Mouse (Mus musculus): ENCODE measurements around the gene Gm5901. TPM values are rescaled to one million over a fixed set of nuclear protein-coding genes. Genes with fewer than 3 reads are reported as not detected.
A peak's percentile ranks its signal among the peaks of the same experiment; 100 is the strongest.
"Not testable (repeated sequence)": the region's sequence is repeated elsewhere in the genome, so short reads cannot be mapped to it uniquely, and the experiment has no call there.

The Gm5901 gene
- polyA plus RNA-seq (2016; fragmentation: Nextera tagmentation; extraction: Ambion mirVana): not detected in 2 replicates

DNA sequence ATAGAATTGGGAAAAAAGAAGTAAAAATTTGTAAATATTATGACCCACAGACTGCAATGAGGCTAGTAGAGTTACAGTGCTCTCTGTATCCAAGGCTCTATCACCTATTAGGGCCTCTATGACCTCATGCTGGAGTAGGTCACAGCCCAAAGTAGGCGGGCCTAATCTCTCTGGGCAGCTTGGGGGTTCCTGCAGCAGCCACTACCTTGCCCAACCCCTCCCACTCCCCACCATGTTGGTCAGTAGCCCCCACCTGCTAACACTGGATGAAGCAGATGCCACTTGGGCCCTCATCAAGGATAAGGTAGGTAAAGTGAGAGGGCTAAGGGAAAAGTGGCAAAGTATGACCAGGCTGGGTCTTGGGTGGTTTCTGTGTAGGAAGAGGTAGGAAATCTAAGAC, at the start of gene Gm5901:
Gene Gm5901 (plus strand): TSS at position 173 of the 400 bp plus-strand sequence.
- no peak for ATAC-seq
- Histone ChIP-seq H3K4me1 (peaks cover 5% of the 10 kb centered on the region; the same call in 1 of the 2 replicates), H3K9ac (no peak within 1 kb of the TSS), H3K27me3 (replicated peaks) (no peaks in the 10 kb centered on the region), H3K36me3 (peaks cover 30% of the 10 kb centered on the region), H3K27ac (no peak within 1 kb of the TSS), H3K9me3 (replicated peaks) (no peaks in the 10 kb centered on the region), H3K4me2 (no peak within 1 kb of the TSS), H3K4me3 (no peak within 1 kb of the TSS)
- 73% methylated on average over 1 of the region's 1 CpGs for WGBS (ENCODE audit: insufficient replicate concordance)

DNA sequence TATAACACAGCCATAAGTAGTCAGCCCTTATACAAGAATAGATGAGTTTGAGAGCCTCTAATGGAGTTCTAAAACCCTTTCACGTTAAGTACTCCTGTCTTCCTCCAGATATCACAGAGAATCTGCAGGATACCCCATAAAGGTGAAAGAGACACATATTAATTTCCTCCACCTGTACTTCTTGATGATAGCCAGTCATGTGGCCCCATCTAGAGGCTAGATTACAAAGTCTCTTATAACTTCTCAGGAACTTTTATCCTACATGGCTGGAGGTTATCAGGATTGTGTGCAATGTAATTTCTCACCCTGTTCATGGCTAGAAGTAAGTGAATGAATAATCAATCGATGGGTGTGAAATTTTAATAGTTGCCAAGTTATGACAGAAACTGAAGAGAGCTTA, 49.5 kb upstream of the Gm5901 start:
- Histone ChIP-seq H3K9ac (no peak overlapping the region), H3K9me3 (replicated peaks) (no peaks in the 10 kb centered on the region), H3K36me3 (no peaks in the 10 kb centered on the region), H3K4me1 (no peaks in the 10 kb centered on the region), H3K27me3 (replicated peaks) (no peaks in the 10 kb centered on the region), H3K4me2 (no peak overlapping the region), H3K27ac (no peak overlapping the region), H3K4me3 (no peak overlapping the region)
- ATAC-seq: no peak
- WGBS (ENCODE audit: insufficient replicate concordance): 49% methylated on average over 2 of the region's 2 CpGs

DNA sequence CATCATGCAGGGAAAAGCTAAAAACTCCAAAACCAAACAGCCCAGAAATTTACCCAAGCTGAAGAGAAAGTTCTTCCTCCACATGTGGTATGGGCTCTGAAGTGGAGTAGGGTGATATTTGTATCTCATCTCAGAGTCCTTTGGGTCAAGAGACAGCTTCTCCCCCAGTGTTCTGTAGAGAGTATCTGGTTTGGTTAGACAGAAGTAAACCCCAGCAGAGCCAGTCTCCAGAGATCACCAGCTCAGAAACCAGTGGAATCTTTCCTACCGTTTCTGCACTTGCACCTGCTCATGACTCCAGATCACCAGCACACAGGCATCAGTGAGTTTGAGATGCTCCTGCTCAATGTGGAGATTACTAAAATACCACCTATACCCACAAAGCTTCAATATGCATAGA, 40.8 kb upstream of the Gm5901 start, which contains the start of gene Olfr690:
Gene Olfr690 (minus strand): TSS at position 101 of the 400 bp plus-strand sequence.
- Histone ChIP-seq H3K9me3 (replicated peaks) (no peaks in the 10 kb centered on the region), H3K9ac (no peak within 1 kb of the TSS), H3K4me1 (no peaks in the 10 kb centered on the region), H3K36me3 (no peaks in the 10 kb centered on the region), H3K27me3 (replicated peaks) (no peaks in the 10 kb centered on the region), H3K4me3 (no peak within 1 kb of the TSS), H3K27ac (no peak within 1 kb of the TSS), H3K4me2 (no peak within 1 kb of the TSS)
- WGBS (ENCODE audit: insufficient replicate concordance): 73% methylated on average over 1 of the region's 1 CpGs
- no peak for ATAC-seq

DNA sequence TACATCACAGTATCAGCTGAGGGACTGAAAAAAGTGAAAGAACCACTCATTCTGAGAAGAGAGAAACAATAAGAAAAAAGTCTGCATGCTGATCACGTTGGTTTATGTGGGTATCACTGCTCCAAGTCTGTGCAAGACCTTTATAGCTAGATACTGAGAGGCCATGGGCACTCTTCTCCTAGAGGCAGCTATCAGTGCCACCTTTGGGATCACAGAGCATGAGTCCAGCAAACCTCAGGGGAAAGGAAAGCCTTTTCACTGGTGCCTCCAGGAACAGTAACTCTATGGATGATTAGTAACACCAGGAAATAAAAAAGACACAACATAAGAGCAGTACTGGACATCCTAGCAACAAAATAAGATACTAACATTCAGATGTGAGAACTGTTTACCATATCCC, 32.7 kb upstream of the Gm5901 start, which contains the start of gene Olfr691:
Gene Olfr691 (minus strand): TSS at position 101 of the 400 bp plus-strand sequence.
- no peaks in the 10 kb centered on the region for H3K4me1 ChIP-seq
- WGBS (ENCODE audit: insufficient replicate concordance): 35% methylated on average over 1 of the region's 1 CpGs
- no peaks in the 10 kb centered on the region for H3K27me3 ChIP-seq (replicated peaks)
- no peak for ATAC-seq
- H3K27ac ChIP-seq: no peak within 1 kb of the TSS
- no peak within 1 kb of the TSS for H3K4me2 ChIP-seq
- H3K4me3 ChIP-seq: no peak within 1 kb of the TSS
- H3K36me3 ChIP-seq: no peaks in the 10 kb centered on the region
- no peaks in the 10 kb centered on the region for H3K9me3 ChIP-seq (replicated peaks)
- no peak within 1 kb of the TSS for H3K9ac ChIP-seq

GRCm38 (mm10) chr7:105342752-105343151, 32.1 kb upstream of the Gm5901 start:
- H3K4me1 ChIP-seq: no peaks in the 10 kb centered on the region
- 65% methylated on average over 2 of the region's 2 CpGs for WGBS (ENCODE audit: insufficient replicate concordance)
- no peak for ATAC-seq

DNA sequence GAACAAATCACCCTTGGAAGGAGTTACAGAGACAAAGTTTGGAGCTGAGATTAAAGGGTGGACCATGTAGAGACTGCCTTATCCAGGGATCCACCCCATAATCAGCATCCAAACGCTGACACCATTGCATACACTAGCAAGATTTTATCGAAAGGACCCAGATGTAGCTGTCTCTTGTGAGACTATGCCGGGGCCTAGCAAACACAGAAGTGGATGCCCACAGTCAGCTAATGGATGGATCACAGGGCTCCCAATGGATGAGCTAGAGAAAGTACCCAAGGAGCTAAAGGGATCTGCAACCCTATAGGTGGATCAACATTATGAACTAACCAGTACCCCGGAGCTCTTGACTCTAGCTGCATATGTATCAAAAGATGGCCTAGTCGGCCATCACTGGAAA, 18.8 kb upstream of the Gm5901 start:
- not testable (repeated sequence) for H3K4me2 ChIP-seq, H3K4me1 ChIP-seq

More at GRCm38 (mm10) chr7:105342752-105343151, 32.1 kb upstream of the Gm5901 start:
- H3K4me2 ChIP-seq: no peak overlapping the region
- no peak overlapping the region for H3K4me3 ChIP-seq
- H3K9me3 ChIP-seq (replicated peaks): no peaks in the 10 kb centered on the region
- no peaks in the 10 kb centered on the region for H3K27me3 ChIP-seq (replicated peaks)
- no peaks in the 10 kb centered on the region for H3K36me3 ChIP-seq
- H3K9ac ChIP-seq: no peak overlapping the region
- H3K27ac ChIP-seq: no peak overlapping the region

DNA sequence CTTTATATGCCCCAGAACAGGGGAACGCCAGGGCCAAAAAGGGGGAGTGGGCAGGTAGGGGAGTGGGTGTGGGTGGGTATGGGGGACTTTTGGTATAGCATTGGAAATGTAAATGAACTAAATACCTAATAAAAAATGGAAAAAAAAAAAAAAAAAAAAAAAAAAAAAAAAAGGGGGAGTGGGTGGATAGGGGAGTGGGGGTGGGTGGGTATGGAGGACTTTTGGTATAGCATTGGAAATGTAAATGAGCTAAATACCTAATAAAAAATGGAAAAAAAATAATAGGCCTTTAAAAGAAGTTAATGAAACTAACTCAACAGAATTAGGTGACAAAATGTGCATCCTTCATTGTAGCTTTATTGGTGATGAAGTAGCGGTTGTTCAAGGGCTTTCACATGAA, 18.4 kb upstream of the Gm5901 start:
- not testable (repeated sequence) for H3K9me3 ChIP-seq (replicated peaks); H3K4me1 ChIP-seq; H3K4me2 ChIP-seq; H3K4me3 ChIP-seq; H3K36me3 ChIP-seq; H3K9ac ChIP-seq; H3K27me3 ChIP-seq (replicated peaks); H3K27ac ChIP-seq
- WGBS (ENCODE audit: insufficient replicate concordance): 85% methylated on average over 1 of the region's 2 CpGs
- peak; percentile 75; the same call in 1 of the 2 replicates for ATAC-seq

More for the DNA sequence above, 18.8 kb upstream of the Gm5901 start:
- H3K9ac ChIP-seq; H3K27ac ChIP-seq; H3K4me3 ChIP-seq; H3K27me3 ChIP-seq (replicated peaks); H3K9me3 ChIP-seq (replicated peaks); H3K36me3 ChIP-seq: not testable (repeated sequence)
- ATAC-seq: 0 out of 2 replicates have a peak, but pooled peaks have one; percentile 54
- no CpG with 5 or more reads among the region's 5 CpGs for WGBS (ENCODE audit: insufficient replicate concordance)

GRCm38 (mm10) chr7:105361713-105362112, 13.1 kb upstream of the Gm5901 start:
- no peak overlapping the region for H3K4me3 ChIP-seq
- no peaks in the 10 kb centered on the region for H3K27me3 ChIP-seq (replicated peaks)
- H3K4me1 ChIP-seq: no peaks in the 10 kb centered on the region
- 61% methylated on average over 2 of the region's 2 CpGs for WGBS (ENCODE audit: insufficient replicate concordance)
- no peak for ATAC-seq
- H3K9me3 ChIP-seq (replicated peaks): no peaks in the 10 kb centered on the region
- H3K9ac ChIP-seq: no peak overlapping the region
- H3K4me2 ChIP-seq: no peak overlapping the region
- H3K36me3 ChIP-seq: no peaks in the 10 kb centered on the region
- no peak overlapping the region for H3K27ac ChIP-seq

DNA sequence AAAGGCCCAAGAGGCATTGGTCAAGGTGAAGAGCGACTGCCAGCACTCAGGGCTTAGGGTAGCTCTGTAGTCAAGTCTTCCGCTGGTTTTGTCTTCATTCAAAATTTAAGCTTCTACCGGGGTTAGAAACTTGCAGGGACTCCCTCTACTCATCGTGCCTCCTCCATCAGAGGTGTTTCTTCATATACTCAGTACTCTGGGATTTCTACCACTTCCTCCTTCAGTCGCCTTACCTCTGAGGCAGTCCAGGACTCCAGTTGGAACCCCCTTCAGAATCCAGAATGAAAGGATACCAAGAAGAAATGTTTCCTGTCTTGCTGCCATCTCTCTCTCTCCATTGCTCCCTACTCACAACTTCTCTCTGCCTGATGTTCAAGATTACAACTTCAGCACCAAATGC, 7.6 kb upstream of the Gm5901 start:
- ATAC-seq: no peak
- H3K4me2 ChIP-seq: no peak overlapping the region
- no peak overlapping the region for H3K9ac ChIP-seq
- no peaks in the 10 kb centered on the region for H3K9me3 ChIP-seq (replicated peaks)
- H3K4me1 ChIP-seq: no peaks in the 10 kb centered on the region
- no peak overlapping the region for H3K4me3 ChIP-seq
- WGBS (ENCODE audit: insufficient replicate concordance): 62% methylated on average over 5 of the region's 5 CpGs
- H3K36me3 ChIP-seq: no peaks in the 10 kb centered on the region
- H3K27ac ChIP-seq: no peak overlapping the region
- no peaks in the 10 kb centered on the region for H3K27me3 ChIP-seq (replicated peaks)

GRCm38 (mm10) chr7:105367930-105368329, 6.9 kb upstream of the Gm5901 start, which contains the start of gene Olfr692:
Olfr692 (plus strand) TSS chr7:105368230.
- Histone ChIP-seq H3K27ac (no peak within 1 kb of the TSS), H3K4me2 (no peak within 1 kb of the TSS), H3K4me1 (no peaks in the 10 kb centered on the region), H3K4me3 (no peak within 1 kb of the TSS), H3K9me3 (replicated peaks) (no peaks in the 10 kb centered on the region), H3K27me3 (replicated peaks) (no peaks in the 10 kb centered on the region), H3K36me3 (no peaks in the 10 kb centered on the region), H3K9ac (no peak within 1 kb of the TSS)
- 67% methylated on average over 1 of the region's 1 CpGs for WGBS (ENCODE audit: insufficient replicate concordance)
- no peak for ATAC-seq

- H3K9ac ChIP-seq: no peak overlapping the region
- H3K36me3 ChIP-seq: no peaks in the 10 kb centered on the region
- ATAC-seq: no peak
- H3K4me2 ChIP-seq: no peak overlapping the region
- 69% methylated on average over 4 of the region's 4 CpGs for WGBS (ENCODE audit: insufficient replicate concordance)
- H3K27me3 ChIP-seq (replicated peaks): no peaks in the 10 kb centered on the region
- peaks cover 2% of the 10 kb centered on the region; the same call in 1 of the 2 replicates for H3K4me1 ChIP-seq
- no peak overlapping the region for H3K4me3 ChIP-seq
- no peaks in the 10 kb centered on the region for H3K9me3 ChIP-seq (replicated peaks)
- no peak overlapping the region for H3K27ac ChIP-seq
Observed at GRCm38 (mm10) chr7:105368521-105368920, 6.3 kb upstream of the Gm5901 start.

DNA sequence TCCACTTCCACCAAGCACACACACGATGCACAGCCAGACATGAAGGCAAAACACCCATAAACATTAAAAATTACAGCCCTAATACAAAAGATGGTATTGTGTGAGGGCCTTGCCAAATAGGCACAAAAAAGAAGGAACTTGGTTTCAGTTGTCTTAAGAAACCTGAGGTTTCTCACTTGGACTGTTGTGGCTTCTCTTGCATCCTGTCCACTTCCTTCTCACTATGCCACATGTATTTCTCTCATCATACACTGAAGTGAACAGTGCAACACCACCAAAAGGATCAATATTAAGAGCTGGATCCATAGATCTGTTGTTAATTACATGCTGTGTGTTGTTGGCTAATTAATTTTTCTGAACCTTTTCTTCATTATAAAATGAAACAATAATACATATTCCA, 1.9 kb upstream of the Gm5901 start:
- Histone ChIP-seq H3K36me3 (peaks cover 11% of the 10 kb centered on the region), H3K27me3 (replicated peaks) (no peaks in the 10 kb centered on the region), H3K4me1 (peaks cover 5% of the 10 kb centered on the region; the same call in 1 of the 2 replicates), H3K9me3 (replicated peaks) (no peaks in the 10 kb centered on the region), H3K4me2 (no peak overlapping the region), H3K27ac (no peak overlapping the region), H3K4me3 (no peak overlapping the region), H3K9ac (no peak overlapping the region)
- WGBS (ENCODE audit: insufficient replicate concordance): 52% methylated on average over 1 of the region's 1 CpGs
- no peak for ATAC-seq

- WGBS (ENCODE audit: insufficient replicate concordance): 29% methylated on average over 4 of the region's 4 CpGs
- H3K9ac ChIP-seq: no peak overlapping the region
- no peak overlapping the region for H3K4me2 ChIP-seq
- no peaks in the 10 kb centered on the region for H3K9me3 ChIP-seq (replicated peaks)
- H3K27ac ChIP-seq: no peak overlapping the region
- peaks cover 17% of the 10 kb centered on the region for H3K36me3 ChIP-seq
- H3K27me3 ChIP-seq (replicated peaks): no peaks in the 10 kb centered on the region
- H3K4me1 ChIP-seq: peaks cover 5% of the 10 kb centered on the region; the same call in 1 of the 2 replicates
- ATAC-seq: no peak
- H3K4me3 ChIP-seq: no peak overlapping the region
Observed at GRCm38 (mm10) chr7:105373509-105373908, 1.3 kb upstream of the Gm5901 start.

All from liver, embryonic 12.5 days (tissue).